Mouse (Mus musculus): ENCODE results near the gene Med27.
"Not testable (repeated sequence)": the region's sequence is repeated elsewhere in the genome, so short reads cannot be mapped to it uniquely, and the experiment has no call there.

Med27 gene

DNA sequence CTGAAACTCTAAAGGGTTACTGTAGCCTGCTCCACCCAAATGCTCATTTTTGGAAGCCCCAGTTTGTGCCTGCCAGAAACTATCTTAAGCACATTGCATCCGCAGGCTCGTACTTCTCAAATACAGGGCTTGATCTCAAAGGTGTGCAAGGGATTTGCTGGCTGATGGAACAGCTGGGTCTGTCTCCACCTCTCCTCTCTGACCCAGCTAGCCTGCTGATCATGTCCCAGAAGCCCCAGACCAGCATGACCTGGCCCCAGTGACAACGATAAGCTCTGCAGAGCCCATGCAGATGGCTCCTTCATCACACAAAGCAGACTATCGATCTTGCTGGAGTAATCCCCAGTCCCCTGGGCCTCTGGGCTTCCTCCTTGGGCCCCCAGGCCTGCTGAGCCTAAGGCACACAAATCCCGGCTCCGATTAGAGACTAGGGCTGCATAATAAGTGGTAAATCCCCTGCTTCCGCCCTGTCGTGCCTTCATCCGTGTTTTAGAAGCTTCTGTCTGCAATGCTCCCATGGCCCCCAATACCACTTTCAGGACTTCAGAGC is 170.1 kb downstream of the Med27 start:
- CTCF ChIA-PET: no interaction called here

DNA sequence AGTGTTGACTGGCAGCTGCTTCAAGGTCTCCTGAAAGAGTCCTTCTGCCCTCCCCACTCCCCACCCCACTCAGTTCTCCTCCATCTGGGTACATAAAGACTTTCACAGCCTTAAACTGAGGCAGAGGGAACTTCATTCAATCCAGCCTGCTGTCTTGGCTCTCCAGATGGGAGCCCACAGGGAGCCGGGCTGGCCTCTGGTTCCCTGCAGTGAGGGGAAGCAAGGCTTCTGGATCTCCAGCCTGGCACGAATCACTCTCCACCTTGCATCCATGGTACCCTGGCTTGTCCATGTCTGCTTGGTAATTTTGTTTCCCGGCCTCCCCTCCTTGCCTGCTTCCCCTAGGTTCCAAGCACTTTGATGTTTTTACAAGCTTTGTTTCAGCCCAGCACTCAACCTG is 172.8 kb downstream of the Med27 start:
- CTCF ChIA-PET: no interaction called here

GRCm38 (mm10) chr2:29520206-29520605 is 173.6 kb downstream of the Med27 start:
- CTCF ChIA-PET: no interaction called here

GRCm38 (mm10) chr2:29521486-29521885 is 174.9 kb downstream of the Med27 start:
- CTCF ChIA-PET: no interaction called here

GRCm38 (mm10) chr2:29523918-29524811 is 177.5 kb downstream of the Med27 start:
- CTCF ChIA-PET: no interaction called here

- CTCF ChIA-PET: interaction anchor here (0.7 kb wide), 1 partner anchor 112 kb away, joined by 12 read pairs; no protein-coding TSS in a partner anchor
Observed at GRCm38 (mm10) chr2:29525273-29525805, 178.7 kb downstream of the Med27 start.

DNA sequence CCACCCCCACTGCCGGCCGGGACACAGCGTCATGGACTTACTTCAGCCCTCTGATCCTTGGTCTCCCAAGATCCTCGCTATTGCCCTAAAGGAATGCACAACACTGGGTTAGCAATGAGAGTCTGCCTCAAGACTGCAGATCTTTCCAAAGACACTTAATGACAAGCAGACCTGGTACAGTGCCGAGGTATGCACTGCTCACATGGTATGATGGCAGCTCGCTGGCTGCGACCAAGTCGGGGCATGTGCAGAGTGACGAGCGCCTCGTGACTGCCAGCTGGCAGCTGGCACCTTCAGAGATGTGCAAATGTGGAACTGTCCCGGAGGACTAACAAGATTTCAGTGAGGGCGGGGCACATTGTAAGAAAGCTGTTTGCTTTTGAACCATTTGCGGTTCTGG is 179.6 kb downstream of the Med27 start:
- CTCF ChIA-PET: no interaction called here

DNA sequence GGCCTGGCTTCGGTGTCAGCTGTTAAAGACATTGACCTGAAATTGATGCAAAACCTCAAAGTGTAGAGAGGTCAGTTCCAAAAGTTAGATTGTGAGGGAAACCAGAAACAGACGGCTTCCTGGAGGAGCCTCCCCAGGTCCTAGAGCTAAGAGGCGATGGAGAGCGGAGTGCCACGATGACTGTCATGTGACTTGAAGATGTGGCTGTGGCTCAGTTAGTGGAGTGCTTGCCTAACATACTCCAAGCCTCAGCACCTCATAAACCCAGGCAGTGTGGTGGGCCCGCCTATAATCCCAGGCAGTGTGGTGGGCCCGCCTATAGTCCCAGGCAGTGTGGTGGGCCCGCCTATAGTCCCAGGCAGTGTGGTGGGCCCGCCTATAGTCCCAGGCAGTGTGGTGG is 180.9 kb downstream of the Med27 start:
- CTCF ChIA-PET: not testable (repeated sequence)

DNA sequence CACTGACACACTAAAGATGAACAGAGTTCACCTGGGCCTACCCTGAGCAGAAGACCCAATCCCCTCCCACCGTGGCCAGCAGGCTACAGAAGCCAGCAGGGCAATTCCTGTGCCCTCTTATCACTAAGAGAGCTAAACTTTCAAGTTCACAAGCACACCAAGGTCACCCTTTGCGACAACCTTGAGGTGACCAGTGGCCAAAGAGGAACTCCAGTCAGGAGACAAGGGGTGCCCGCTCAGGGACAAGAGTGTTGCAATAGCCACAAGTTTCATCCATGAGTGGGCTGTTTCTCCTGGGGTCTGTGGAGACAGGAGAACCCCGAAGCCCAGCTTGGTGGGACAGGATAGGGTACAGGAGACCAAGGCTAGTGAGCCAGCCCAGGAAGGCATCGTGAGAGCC is 182.2 kb downstream of the Med27 start:
- CTCF ChIA-PET: no interaction called here

DNA sequence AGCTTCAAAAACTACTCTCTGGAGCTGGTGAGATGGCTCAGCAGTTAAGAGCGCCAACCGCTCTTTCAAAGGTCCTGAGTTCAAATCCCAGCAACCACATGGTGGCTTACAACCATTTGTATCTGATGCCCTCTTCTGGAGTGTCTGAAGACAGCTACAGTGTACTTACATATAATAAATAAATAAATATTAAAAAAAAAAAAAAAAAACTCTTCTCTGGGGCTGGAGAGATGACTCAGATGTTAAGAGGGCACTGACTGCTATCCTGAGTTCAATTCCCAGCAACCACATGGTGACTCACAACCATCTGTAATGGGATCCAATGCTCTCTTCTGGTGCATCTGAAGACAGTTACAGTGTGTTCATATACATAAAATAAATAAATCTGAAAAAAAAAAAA is 183.2 kb downstream of the Med27 start:
- CTCF ChIA-PET: not testable (repeated sequence)

- CTCF ChIA-PET: no interaction called here
Observed at GRCm38 (mm10) chr2:29532173-29532572, 185.6 kb downstream of the Med27 start.

DNA sequence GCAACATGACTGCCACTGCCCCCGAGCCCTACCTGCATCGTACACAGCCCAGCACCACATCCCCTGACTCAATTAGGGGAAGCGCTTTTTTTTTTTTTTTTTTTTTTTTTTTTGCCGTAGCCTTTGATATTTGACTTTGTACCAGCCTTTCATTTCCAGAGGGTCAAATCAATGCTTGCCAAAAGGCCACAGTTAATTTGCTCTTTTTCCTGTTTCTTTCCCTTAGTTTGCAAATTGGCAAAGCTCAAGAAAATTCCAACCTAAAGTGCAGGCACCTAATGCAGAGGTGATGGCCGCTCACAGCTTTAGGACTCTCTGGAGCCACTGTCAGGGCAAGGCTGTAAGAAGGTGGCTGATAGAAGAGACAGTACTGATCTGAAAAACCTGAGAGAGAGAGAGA is 186.3 kb downstream of the Med27 start:
- CTCF ChIA-PET: interaction anchor here (0.7 kb wide), 1 partner anchor 1360 kb away, joined by 20 read pairs; no protein-coding TSS in a partner anchor

DNA sequence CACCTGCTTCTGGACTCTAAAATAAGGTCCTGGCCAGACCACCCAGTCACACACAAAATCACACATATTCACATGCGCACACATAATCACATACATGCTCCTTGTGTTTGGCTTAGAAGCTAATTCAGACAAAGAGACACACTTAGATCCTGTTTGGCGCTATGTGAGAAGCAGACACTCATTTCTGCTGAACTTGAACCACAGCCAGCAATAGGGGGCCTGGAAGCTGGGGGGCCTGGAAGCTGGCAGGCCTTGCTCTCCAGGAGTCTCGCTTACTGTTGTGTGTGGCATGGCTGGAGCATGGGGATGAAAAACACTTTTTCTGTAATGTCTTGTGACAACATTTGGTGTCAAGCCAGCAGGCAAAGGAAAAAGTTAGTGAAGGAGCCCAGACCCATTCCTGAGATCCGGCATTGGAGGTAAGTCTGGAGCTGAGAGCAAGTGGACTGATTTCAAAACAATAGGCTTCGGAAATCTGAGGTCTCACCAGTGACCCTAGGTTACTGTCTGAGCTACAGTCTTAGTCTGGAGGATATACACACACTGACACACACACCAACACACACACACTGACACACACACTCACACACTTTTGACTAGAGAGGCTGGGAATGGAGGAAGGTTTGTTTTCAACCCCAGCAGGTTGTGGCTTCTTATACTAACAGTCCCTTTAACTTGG is 189.1 kb downstream of the Med27 start:
- CTCF ChIA-PET: no interaction called here

DNA sequence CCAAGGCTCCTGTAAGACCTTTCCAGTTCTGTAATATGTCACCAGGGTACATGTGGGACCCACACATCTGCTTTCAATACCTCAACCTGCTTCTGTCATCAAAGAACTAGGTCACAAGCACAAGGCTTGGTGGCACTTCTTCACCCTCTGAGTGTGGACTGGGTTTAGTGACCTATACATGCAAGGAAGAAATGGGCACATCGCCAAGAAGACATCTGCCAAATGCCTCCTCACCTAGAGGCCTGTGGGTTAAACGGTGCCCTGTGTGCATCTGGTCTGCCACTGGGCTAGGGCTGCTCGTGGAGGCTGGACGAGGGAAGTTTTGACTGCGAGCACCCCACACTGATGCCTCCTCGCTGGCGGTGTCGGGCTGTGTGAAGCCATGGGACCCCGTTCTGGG is 189.9 kb downstream of the Med27 start:
- CTCF ChIA-PET: no interaction called here

DNA sequence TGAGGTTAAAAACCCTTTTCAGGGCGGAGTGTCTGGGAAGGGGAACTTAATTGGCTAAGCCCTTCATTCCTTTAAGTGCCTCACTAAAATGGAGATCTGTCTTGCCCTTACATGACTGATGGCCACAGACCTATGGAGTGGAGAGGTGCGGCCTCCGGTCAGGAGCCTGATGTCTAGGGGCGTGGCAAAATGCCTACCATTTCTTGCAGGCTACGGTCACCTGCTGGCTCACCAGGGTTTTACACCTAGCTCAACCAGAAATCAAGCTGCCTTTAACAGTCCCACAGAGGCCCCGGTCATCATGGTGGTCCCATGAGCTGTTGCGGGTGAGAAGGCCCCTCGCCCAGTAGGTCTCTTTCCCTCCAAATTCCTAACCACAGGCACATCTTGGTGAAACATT is 190.7 kb downstream of the Med27 start:
- CTCF ChIA-PET: no interaction called here

GRCm38 (mm10) chr2:29542039-29542438 is 195.4 kb downstream of the Med27 start:
- CTCF ChIA-PET: no interaction called here

- CTCF ChIA-PET: no interaction called here
Observed at GRCm38 (mm10) chr2:29546571-29546970, 200.0 kb downstream of the Med27 start.

DNA sequence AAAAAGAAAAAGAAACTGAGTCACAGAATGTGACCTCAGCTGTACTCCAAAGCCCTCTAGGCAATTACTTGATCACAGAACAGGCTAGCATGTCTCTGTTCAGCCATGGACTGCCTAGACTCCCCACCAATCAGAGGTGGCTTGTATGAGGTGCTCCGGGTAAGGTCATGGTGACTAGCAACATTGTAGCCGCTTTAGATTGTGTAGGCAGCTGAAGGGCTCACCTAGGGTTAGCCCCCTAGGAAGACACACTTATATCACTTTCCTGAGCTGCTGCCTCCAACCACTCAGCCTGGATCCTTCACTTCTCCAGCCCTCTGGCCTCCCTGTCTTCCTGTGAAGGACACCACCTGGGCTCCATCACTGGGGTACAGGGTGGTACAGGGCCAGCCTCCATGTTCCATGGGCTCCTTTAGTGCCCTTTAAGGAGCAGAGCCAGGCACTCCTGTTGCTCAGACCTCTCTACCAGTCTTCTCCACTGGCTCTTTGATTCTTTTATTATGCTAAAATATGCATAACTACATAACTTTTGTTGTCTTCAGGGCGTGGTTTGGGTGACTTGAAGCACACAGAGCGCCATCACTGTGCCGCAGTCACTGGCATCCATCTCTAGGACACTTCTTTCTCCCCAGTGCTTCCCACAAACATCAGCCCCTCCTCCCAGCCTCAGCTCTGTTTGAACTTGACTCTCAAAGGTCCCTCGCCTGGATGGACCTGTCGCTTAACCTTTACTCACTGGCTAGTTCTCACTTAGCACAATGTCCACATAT is 205.4 kb downstream of the Med27 start:
- CTCF ChIA-PET: no interaction called here

- CTCF ChIA-PET: interaction anchor here (0.7 kb wide), 2 partner anchors 96 to 466 kb away, joined by 4 to 5 read pairs; no protein-coding TSS in a partner anchor
Observed at GRCm38 (mm10) chr2:29553945-29554634, 207.5 kb downstream of the Med27 start.

DNA sequence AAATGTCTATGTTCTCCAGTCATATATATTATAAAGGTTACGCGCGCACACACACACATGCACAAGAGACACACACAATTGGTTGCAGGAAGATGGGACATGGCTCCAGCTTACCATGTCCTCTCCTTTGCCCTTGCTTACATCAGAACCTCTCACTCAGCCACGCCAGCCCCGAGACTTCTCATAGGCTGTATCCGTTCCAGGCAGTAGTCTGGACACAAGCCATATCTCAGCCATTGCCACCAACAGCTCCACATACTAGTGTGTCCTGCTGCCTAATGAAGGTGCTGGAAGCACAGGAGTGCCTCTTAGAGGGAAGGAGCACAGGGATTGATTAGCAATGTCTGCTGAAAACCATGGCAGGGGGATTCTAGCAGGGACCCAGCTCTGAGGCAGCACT is 211.9 kb downstream of the Med27 start:
- CTCF ChIA-PET: no interaction called here

DNA sequence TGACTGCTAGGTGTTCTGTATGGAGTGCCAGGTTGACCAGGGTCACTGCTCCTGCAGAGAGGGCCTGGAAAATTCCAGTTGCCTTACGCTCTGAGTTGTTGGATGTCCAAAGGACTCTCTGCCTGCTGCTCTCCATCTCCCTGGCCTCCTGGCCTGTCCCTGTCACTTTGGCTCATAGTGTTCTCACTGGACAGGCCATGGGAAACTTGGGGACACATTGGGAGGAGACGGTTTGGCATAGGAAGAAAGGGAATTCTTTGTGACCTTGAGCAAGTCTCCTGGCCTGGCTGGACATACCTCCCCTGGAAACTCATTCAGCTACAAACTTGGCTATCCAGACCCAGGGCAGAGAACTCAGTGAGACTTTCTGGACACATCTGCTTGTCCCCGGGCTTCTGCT is 213.3 kb downstream of the Med27 start:
- CTCF ChIA-PET: no interaction called here

Data from spleen, embryonic (tissue).